Mouse (Mus musculus): ENCODE data around the gene Luc7l2. TPM values are rescaled to one million over a fixed set of nuclear protein-coding genes. Genes with fewer than 3 reads are reported as not detected.

Gene Luc7l2
- polyA plus RNA-seq, 1 experiment from 2014 or later: 57.0 TPM

DNA sequence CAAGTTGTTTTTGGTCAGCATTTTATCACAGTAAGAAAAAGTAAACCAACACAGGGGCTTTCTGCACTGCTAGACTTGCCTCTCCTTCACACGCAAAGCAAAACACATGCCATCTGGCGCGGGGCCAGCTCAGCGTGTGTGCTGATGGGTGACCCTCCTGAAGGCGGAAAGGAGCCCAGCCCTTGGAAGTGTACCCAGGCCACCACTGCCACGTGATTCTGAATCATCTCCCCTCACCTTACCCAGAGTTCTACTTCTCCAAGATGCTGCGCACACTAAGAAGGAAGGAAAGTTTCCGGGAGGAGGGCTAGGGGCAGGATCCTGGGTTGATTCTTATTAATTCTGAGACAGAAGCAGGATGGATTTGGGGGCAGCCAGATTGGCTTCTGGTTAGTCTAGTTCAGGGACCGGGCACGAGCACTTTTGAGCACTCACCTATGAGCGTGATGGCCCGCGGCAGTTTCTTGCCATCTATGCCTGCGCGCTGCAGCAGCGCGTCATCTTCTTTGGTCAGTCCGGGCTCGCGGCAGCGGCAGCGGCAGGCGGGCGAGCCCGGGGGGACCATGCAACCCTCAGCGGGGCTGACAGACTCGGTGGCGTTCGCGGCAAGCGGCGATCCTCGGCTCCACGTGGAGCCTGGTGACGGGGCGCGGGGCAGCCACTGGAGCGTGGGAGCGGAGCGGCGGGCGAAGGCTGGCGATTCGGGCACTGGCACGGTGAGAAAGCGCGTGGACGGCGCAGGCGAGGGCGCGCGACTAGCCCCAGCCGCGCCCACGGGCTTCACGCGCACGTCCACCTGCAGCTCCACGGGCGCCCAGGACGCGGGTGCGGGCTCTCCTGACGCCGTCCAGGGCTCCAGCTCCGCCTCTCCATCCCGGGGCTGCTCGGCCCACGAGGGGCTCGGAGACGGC is 85.1 kb downstream of the Luc7l2 start:
- Histone ChIP-seq H3K4me3 (peak overlapping the region; percentile 50), H3K4me2 (replicated peaks) (peak overlapping the region; percentile 99), H3K27ac (no peak overlapping the region), H3K9me3 (no peaks in the 10 kb centered on the region), H3K27me3 (peaks cover 79% of the 10 kb centered on the region), H3K9ac (peak overlapping the region; percentile 59), H3K4me1 (peaks cover 15% of the 10 kb centered on the region), H3K36me3 (no peaks in the 10 kb centered on the region; the same call in 1 of the 2 replicates)
- 2% methylated on average over 70 of the region's 72 CpGs for WGBS
- ATAC-seq (ENCODE audit: insufficient number of reproducible peaks, insufficient read depth, low FRiP score, low TSS enrichment): peak; percentile 73; the same call in 1 of the 2 replicates

DNA sequence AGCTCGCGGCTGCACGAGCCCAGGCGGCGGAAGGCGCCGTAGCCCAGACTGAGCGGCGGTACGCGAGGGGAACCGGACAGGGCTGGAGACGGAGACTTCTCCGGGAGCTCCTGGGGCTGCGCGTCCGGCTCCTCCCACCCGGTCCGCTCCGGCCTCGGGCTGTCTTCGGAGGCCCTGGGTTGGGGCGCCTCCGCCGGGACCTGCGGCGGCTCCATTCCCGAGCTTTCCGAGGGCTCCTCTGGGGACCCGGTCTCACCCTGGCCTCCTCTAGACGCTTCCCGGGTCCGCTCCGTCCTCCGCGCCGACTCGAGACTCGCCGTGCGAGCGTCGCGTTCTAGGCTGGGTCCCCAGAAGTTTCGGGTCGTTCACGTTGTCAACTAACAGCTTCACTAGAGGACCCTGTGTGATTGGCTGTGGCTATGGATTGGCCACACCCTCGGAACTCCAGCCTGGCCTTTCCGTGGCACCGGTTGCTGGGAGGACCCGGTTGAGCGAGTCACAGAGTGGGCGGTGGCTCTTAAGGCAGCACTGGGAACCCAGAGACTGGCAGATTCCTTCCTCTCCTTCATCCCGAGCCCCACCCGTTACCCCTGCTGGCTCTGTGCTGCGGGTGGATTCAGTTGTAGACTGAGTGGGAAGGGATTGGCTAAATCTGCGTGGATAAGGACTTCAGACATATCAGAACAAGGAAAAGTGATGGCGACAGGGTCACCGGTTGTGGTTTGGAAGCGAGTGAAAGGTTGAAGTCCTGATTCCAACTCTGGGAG is 85.9 kb downstream of the Luc7l2 start, which contains the start of gene Klrg2:
Gene Klrg2, minus strand, starts transcription at position 391 of the 767 bp plus-strand sequence.
- WGBS: 2% methylated on average over 60 of the region's 60 CpGs
- Histone ChIP-seq H3K4me2 (replicated peaks) (peak within 1 kb of the TSS; percentile 99), H3K4me1 (peaks cover 15% of the 10 kb centered on the region), H3K36me3 (no peaks in the 10 kb centered on the region; the same call in 1 of the 2 replicates), H3K27ac (no peak within 1 kb of the TSS), H3K27me3 (peaks cover 79% of the 10 kb centered on the region), H3K9ac (peak within 1 kb of the TSS; percentile 59), H3K4me3 (peak within 1 kb of the TSS; percentile 50), H3K9me3 (no peaks in the 10 kb centered on the region)
- ATAC-seq (ENCODE audit: insufficient number of reproducible peaks, insufficient read depth, low FRiP score, low TSS enrichment): peak; percentile 79

DNA sequence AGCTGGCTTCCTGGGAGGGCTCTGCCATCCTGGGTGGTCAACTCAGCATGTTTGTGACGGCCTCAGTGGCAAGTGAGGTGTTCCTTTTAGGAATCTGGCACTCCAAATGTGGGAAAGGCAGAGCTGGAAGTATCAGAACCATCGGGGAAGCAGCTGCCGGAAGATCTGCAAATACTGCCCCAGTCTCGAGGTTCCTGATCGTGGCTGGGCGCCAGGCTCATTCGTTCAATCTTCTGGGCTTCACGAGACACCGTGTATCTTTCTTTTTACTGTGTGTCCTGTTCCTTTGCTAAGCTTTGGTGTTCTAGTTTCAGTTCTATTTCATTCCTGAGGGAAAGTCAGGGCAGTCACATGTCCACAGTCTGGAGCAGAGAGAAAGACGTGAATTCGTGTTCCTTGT is 89.3 kb downstream of the Luc7l2 start:
- no peak overlapping the region for H3K4me3 ChIP-seq
- H3K36me3 ChIP-seq: no peaks in the 10 kb centered on the region
- ATAC-seq (ENCODE audit: insufficient number of reproducible peaks, insufficient read depth, low FRiP score, low TSS enrichment): no peak
- no peaks in the 10 kb centered on the region for H3K9me3 ChIP-seq
- no peak overlapping the region for H3K9ac ChIP-seq
- no peak overlapping the region for H3K4me2 ChIP-seq (replicated peaks)
- 79% methylated on average over 11 of the region's 11 CpGs for WGBS
- no peak overlapping the region for H3K27ac ChIP-seq
- peaks cover 54% of the 10 kb centered on the region for H3K27me3 ChIP-seq
- H3K4me1 ChIP-seq: peaks cover 15% of the 10 kb centered on the region

DNA sequence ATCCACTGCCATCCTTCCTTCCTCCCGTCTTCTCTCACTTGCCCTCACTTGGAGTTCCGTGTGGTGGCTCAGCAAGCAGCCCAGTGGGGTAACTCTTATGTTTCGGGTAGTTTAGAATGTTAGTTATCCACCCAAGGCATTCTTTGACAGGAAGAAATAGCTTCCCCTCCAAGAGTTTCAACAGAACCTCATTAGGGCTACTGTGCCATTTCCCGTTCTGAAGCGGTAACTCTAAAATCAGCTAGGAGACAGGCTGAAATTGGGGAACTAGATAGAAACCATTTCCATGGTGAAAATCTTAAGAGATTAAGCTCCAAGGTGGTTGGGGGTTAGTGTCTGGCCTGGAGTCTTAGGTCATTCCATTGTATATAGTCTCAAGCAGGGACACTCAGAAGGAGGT is 90.1 kb downstream of the Luc7l2 start:
- ATAC-seq (ENCODE audit: insufficient number of reproducible peaks, insufficient read depth, low FRiP score, low TSS enrichment): no peak
- Histone ChIP-seq H3K9ac (no peak overlapping the region), H3K9me3 (no peaks in the 10 kb centered on the region), H3K4me2 (replicated peaks) (no peak overlapping the region), H3K4me1 (peaks cover 7% of the 10 kb centered on the region), H3K36me3 (no peaks in the 10 kb centered on the region), H3K4me3 (no peak overlapping the region), H3K27ac (no peak overlapping the region), H3K27me3 (peaks cover 46% of the 10 kb centered on the region)
- WGBS: 68% methylated on average over 5 of the region's 5 CpGs

DNA sequence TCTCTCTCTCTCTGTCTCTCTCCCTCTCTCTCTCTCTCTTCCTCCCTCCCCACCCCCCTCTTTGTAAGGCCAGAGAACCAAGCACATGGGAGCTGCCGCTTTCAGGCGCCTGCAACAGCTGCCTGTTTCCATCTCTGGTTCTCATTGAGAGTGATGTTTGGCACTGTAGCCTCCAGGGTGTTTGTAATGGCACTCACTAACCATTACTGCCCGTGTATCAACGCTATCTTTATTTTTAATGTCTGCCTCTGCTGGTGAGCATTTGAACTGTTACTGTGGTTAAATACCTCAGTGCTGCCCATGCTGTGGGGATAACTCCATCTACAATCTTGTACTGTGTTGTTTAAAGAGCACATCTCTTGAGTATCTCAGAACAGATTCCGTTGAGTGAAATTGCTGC is 90.5 kb downstream of the Luc7l2 start:
- Histone ChIP-seq H3K4me1 (peaks cover 3% of the 10 kb centered on the region), H3K9me3 (no peaks in the 10 kb centered on the region), H3K4me3 (no peak overlapping the region), H3K9ac (no peak overlapping the region), H3K36me3 (no peaks in the 10 kb centered on the region), H3K4me2 (replicated peaks) (no peak overlapping the region), H3K27me3 (peaks cover 42% of the 10 kb centered on the region), H3K27ac (no peak overlapping the region)
- WGBS: 40% methylated on average over 5 of the region's 5 CpGs
- no peak for ATAC-seq (ENCODE audit: insufficient number of reproducible peaks, insufficient read depth, low FRiP score, low TSS enrichment)

DNA sequence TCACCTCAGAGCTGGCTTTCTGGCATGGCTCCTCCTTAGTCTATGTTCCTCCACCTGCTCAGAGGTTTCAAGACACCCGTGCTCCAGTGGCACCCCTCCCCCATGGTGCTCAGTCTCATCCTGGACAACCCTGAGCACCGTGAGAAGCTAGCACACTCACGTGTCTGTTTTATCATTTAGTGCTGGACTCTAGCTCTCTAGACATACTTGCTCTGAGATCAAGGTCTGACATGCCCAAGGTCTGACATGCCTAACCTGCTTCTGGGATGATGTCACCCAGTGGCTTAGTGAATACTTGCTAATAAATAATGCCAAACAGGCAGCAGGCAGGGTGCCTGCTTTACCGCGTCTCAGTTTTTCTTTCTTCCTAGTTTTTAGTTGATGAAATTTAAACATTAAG is 91.5 kb downstream of the Luc7l2 start:
- Histone ChIP-seq H3K4me2 (replicated peaks) (no peak overlapping the region), H3K27ac (no peak overlapping the region), H3K36me3 (no peaks in the 10 kb centered on the region), H3K9ac (no peak overlapping the region), H3K27me3 (peaks cover 38% of the 10 kb centered on the region), H3K4me1 (no peaks in the 10 kb centered on the region), H3K4me3 (no peak overlapping the region), H3K9me3 (no peaks in the 10 kb centered on the region)
- ATAC-seq (ENCODE audit: insufficient number of reproducible peaks, insufficient read depth, low FRiP score, low TSS enrichment): 0 out of 2 replicates have a peak, but pooled peaks have one; percentile 72
- 75% methylated on average over 5 of the region's 5 CpGs for WGBS

DNA sequence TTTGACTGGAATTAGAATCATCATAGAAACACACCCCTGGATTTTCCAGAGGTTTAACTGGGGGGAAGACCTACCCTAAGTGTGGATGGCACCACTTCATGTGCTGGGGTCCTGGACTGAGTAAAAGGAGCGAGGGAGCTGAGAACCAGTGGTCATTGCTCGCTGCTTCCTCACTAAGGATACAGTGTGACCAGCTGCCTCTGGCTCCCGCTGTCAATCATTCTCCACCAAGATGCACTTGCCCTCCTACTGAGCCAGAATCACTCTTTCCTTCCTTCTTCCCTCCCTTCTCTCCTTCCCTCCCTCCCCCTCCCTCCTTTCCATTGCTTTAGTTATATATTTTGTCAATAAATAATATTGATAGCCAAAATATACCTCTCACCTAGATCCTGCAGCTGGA is 91.9 kb downstream of the Luc7l2 start:
- WGBS: 82% methylated on average over 3 of the region's 3 CpGs

DNA sequence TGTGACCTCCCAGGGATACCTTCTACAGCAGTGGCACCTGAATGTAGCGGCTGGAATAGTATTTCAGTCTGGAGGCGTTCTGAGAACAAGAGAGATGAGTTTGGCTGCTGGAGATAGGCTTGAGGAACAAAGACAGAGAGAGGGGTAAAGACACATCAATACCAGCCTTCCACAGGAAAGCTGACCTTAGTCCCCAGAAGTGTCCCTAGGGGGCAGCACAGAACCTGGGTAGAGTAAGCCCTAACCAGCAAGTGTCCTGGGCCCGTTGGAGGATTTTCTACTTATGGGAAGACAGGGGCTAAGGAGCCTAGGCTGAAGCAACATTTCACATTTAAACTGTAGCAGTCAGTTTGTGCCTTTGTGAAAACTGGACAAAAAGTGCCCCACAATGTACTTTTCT is 98.4 kb downstream of the Luc7l2 start:
- ATAC-seq (ENCODE audit: insufficient number of reproducible peaks, insufficient read depth, low FRiP score, low TSS enrichment): no peak
- no peaks in the 10 kb centered on the region for H3K9me3 ChIP-seq
- WGBS: 72% methylated on average over 3 of the region's 3 CpGs
- H3K27ac ChIP-seq: no peak overlapping the region
- H3K36me3 ChIP-seq: no peaks in the 10 kb centered on the region
- H3K4me2 ChIP-seq (replicated peaks): no peak overlapping the region
- H3K4me1 ChIP-seq: no peaks in the 10 kb centered on the region
- H3K27me3 ChIP-seq: peaks cover 4% of the 10 kb centered on the region; the same call in 1 of the 2 replicates
- no peak overlapping the region for H3K4me3 ChIP-seq
- H3K9ac ChIP-seq: no peak overlapping the region

More for the DNA sequence above, 91.9 kb downstream of the Luc7l2 start:
- ATAC-seq (ENCODE audit: insufficient number of reproducible peaks, insufficient read depth, low FRiP score, low TSS enrichment): no peak
- H3K4me1 ChIP-seq: no peaks in the 10 kb centered on the region
- H3K4me3 ChIP-seq: no peak overlapping the region
- H3K9ac ChIP-seq: no peak overlapping the region
- H3K4me2 ChIP-seq (replicated peaks): no peak overlapping the region
- peaks cover 33% of the 10 kb centered on the region for H3K27me3 ChIP-seq
- no peaks in the 10 kb centered on the region for H3K9me3 ChIP-seq
- H3K36me3 ChIP-seq: no peaks in the 10 kb centered on the region
- H3K27ac ChIP-seq: no peak overlapping the region

DNA sequence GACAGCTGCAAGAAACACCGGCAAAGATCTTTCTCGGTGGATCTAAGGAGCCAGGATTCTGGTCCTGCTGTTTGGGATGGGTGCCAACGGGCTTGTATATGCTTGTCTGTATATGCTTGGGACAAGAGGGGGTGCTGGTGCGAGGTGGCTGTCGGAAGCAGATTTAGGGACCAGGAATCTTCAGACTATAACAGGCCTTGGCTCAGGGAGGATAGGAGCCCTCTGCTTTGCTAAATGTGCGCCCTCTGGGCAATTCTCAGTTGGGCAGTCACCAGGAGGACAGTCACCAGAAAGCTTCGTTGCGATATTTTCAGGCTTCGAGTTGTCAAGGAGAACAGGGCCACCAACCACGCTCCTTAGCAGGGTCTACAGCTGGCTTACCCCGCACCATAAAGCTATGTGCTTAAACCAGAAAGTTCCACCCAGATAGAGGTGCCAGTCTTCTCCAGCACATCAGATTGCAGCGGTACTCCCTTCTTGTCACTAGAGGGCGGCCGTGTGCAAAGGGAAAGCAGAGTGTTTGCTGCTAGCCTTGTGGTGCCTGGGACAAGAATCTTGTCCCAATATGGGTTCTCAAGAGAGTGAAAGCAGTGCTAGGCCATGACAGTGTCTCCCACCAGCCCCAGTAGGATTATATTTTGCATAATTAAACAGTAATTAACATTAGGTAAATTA is 99.3 kb downstream of the Luc7l2 start:
- peaks cover 4% of the 10 kb centered on the region; the same call in 1 of the 2 replicates for H3K27me3 ChIP-seq
- H3K27ac ChIP-seq: no peak overlapping the region
- no peaks in the 10 kb centered on the region for H3K9me3 ChIP-seq
- 39% methylated on average over 14 of the region's 14 CpGs for WGBS
- no peak overlapping the region for H3K4me3 ChIP-seq
- no peak overlapping the region for H3K4me2 ChIP-seq (replicated peaks)
- H3K9ac ChIP-seq: no peak overlapping the region
- no peaks in the 10 kb centered on the region for H3K4me1 ChIP-seq
- no peak for ATAC-seq (ENCODE audit: insufficient number of reproducible peaks, insufficient read depth, low FRiP score, low TSS enrichment)
- H3K36me3 ChIP-seq: no peaks in the 10 kb centered on the region

All from embryonic facial prominence, embryonic 12.5 days (tissue).